Mouse (Mus musculus): ENCODE measurements around the gene Pum1. TPM values are rescaled to one million over a fixed set of nuclear protein-coding genes. Genes with fewer than 3 reads are reported as not detected.
"Not testable (repeated sequence)": the region's sequence is repeated elsewhere in the genome, so short reads cannot be mapped to it uniquely, and the experiment has no call there.

The Pum1 gene
- 84.4 and 96.9 TPM in 2 replicates for total RNA-seq (2021)
- long read RNA-seq, full-length matches to known transcripts, result 3 of 27 reads
- long read RNA-seq, partial matches to known transcripts, result 7 of 27 reads
- long read RNA-seq, other reads (novel, unspliced or antisense), result 17 of 27 reads

- peak; percentile 92 for DNase-seq
Observed at GRCm38 (mm10) chr4:130662979-130663725, at the start of gene Pum1. Pum1 (plus strand) TSS chr4:130663321.

DNA sequence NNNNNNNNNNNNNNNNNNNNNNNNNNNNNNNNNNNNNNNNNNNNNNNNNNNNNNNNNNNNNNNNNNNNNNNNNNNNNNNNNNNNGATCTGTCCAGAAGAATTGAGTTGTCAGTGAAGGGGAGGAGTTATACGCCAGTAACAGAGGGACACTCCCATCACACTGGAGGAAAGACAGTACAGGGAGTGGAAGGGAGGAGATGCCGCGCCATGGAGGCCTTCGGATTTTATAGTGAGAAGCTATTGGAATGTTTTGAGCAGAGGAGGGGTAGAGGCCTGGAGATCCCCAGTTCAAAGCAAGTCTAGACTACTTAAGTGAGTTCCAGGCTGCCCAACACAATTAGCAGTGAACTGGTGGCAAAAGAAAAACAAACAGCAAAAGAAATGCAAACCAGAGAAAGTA, 33.7 kb upstream of the Pum1 start:
- peak; percentile 51 for DNase-seq

DNA sequence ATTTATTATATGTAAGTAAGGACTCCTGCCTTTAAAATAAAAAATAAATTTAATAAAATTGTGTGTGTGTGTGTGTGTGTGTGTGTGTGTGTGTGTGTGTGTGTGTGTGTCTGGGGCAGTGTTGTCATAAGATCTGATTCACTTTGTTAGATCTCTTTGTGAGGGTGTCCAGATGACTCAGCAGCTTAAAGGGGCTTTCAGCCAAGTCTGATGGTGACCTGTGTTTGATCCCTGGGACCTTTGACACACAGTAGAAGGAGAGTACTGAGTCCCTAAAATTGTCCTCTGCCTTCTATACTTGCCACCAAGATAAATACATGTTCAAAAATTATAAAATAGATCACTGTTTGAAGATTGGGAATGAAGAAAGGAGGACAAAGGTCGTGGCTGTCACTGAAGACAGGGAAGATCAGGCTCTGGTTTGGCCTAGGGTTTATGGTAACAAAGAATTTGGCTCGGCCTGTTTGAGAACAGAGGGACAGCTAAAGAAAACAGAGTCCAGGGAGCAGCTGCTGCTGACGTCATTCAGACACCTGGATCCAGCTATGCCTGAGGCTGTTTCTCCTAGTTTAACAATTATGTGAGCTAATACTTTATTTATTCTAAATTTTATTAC, 32.8 kb upstream of the Pum1 start:
- DNase-seq, result peak; percentile 37

GRCm38 (mm10) chr4:130635076-130635475, 28.0 kb upstream of the Pum1 start:
- not testable (repeated sequence) for DNase-seq

- no peak for DNase-seq
Observed at GRCm38 (mm10) chr4:130636761-130637160, 26.4 kb upstream of the Pum1 start.

DNA sequence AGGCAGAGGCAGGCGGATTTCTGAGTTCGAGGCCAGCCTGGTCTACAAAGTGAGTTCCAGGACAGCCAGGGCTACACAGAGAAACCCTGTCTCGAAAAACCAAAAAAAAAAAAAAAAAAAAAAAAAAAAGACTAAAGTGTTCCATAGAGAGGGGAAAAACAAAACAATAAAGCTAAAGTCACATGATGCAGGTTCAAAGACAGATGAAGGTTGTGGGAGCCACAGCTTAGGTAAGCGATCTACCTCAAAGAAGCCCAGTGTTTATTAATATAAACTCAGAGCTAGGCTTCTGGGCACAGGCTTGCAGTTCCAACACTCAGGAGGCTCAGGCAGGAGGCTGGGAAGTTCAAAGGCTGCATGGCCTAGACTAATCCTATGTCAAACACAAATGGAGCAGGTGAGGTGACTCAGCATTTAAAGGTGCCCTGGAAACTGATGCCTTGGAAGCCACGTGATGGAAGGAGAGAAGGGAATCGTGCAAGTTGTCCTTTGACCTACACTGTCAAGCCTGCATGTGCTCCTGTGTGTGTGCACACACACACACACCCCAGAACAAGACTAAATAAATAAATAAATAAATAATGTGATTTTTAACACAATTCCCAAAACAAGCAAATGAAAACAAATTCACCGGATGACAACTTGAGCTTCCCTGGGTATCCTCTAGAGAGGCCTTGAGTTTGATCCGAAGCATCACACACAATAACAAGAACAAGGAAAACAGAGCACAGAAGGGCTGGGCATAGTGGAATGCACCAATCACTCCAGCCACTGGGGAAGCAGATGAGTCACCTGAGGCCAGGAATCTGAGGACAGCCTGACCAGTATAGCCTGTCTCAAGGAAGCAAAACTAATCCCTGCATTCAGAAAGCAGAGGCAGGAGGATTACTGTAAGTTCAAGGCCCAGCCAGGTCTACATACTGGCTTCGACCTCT, 25.4 kb upstream of the Pum1 start:
- DNase-seq, result no peak

DNA sequence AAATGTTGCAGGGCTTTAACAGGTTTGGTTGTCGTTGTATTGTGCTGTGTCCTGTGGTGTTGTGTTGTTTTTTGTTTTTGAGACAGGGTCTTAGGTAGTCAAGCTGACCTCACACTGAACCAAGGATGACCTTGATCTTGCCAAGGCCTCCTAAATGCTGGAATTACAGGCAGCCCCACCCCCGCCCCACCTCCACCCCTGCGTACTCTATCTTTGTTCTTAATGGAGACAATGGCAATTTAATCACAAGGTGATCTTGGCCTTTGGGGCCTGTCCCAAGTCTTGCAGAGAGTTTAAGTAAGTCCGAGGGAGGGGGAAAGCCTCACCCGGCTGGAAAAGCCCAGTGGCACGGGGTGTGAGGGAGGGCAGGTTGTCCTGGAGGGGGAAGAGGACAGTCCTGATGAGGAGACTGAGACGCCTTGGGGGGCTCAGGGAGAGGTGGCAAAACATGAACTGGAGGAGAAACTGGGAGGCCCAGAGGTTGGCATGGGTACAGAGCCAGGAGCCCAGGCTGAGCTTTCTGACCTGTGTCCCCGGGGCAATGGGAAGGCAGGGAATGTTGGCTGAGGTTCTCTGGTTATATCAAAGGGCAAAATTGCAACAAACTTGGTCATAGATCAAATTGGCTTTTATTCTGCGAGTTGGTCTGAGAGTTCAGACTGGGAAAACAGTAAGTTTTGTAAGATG, 22.9 kb upstream of the Pum1 start:
- DNase-seq, result peak; percentile 22

DNA sequence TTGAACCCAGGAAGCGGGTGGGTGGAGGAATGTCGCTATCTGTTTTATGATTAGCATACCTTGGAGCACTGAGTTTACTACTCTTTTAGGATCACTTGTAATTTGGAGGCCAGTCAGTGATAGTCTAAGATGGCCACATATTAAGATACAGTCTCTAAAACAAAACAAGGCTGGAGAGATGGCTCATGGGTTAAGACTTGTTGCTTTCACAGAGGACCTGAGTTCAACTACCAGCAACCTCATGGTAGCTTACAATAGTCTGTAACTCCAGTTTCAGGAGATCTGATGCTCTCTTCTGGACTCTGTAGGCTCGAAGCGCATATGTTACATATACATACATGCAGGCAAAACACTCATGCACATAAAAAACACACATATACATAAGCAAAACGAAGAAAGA, 20.7 kb upstream of the Pum1 start:
- no peak for DNase-seq

- no peak for DNase-seq
Observed at GRCm38 (mm10) chr4:130645426-130645825, 17.7 kb upstream of the Pum1 start.

GRCm38 (mm10) chr4:130651286-130651685, 11.8 kb upstream of the Pum1 start:
- no peak for DNase-seq

- DNase-seq, result no peak
Observed at GRCm38 (mm10) chr4:130652546-130652945, 10.6 kb upstream of the Pum1 start.

- DNase-seq, result no peak
Observed at GRCm38 (mm10) chr4:130657820-130658565, 5.1 kb upstream of the Pum1 start.

DNA sequence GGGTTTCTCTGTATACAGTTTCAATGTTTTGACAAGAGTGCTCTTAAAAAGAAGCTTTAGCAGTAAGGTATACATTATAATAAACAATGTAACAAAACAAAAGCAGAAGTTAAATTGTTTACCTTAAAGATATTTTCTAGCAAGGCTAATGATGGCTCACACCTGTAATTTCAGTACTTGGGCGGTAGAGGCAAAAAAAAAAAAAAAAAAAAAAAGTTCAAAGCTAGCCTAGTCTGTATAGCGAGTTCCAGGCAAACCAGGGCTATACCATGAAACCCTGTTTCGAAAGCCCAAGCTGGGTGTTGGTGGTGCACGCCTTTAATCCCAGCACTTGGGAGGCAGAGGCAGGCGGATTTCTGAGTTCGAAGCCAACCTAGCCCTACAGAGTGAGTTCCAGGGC, 3.7 kb upstream of the Pum1 start:
- DNase-seq, result no peak

DNA sequence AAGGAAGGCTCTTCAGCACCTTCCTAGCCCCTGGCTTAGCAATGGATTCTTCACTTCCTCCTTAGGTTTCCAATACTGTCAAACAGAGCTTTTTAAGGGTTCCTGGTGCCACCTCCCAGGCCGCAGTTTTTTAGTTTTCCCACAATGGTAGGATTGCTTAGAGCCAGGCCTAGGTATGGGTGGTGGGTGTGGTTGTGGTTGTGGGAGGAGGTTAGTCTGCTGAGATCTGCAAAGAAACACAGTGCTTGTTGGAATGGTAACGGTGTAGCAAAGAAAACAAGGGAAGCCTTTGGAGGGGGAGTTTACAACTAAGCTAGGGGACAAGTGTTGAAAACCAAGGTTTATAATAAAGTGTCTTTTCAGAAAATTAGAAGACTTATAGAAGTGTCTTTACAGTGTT, 3.0 kb upstream of the Pum1 start:
- no peak for DNase-seq

DNA sequence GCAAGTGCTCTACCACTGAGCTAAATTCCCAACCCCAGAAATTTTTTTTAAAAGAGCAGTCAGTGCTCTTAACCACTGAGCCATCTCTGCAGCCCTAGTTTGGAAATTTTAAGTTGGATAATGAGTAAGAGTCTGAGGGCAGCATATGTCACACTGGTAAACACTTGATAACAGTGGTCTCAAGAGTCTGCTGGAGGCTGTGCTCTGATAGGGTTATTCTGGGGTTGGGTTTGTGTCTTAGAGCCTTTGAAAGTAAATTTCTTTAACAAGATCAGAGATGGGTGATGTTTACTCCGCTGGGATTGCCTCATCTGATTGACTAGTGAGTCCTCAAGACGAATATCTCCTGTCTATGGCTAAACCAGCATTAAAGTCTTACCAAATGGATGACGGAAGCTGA, 2.0 kb upstream of the Pum1 start:
- DNase-seq, result no peak

DNA sequence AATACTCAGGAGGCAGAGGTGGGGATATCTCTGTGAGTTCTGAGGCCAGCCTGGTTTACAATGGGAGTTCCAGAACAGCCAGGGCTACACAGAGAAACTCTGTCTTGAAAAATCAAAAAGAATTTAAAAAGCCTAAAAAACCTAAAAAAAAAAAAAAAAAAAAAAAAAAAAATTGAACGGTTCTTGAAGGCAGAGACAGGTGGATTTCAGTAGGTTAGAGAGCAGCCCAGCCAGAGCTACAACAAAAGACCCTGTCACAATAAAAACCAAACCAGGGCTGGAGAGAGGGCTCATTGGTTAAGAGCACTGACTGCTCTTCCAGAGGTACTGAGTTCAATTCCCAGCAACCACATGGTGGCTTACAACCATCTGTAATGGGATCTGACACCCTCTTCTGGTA, 816 bp upstream of the Pum1 start:
- not testable (repeated sequence) for DNase-seq

DNA sequence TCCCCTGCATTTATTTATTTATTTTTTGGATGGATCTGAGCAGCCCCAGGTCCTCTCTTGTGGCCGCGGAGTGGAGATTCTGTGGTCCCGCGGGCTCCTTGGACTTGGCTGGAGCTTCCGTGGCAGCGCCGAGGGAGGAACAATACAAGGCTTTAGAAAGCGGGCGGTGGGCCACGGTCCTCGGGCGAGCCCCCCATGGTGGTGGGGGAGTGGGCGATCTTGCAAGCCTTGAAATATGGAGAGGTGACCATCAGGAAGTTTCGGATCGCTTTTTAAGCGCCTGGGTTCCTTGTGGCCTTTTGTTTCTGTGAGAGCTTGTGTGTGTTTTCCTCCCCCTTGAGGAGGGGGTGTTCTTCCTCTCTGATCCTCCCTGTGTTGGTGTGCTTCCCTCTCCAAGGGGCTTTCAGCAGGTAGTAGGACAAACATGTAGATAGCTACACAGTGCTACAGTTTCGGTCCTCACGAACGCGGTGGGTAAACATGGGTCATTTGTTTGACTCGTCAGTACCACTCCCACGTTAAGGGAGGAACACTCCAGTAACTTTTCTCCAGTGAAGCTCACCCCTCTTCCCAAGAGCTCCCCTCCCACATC, 785 bp downstream of the Pum1 start:
- DNase-seq, result peak; percentile 34

DNA sequence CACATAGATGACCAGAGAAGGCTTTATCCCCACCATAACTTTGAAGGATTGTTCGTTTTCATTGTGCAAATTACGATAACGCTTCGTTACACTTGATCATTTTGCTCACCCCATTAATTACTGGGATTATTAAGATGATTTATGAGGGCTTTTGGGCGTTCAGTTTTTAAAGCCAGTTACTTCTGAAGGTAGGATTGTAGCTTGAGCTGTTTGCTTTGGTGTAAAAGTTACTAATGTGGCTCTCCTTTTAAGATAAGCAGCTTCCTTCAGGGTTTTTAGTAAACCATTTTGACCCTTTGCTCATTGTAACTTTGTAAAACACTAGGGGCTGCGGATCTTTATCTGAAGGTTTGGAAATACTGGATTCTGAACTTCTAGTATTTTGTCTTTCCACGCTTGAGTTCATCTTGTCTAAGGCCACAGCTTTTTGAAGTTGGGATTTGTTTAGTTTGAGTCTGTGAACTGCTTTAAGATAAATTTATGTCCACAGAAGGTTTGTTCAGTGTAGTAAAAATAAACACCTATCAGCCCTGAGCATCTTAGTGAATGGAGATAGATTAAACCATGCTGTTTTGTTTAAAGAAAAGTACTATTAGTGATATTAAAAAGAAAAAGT, 1.4 kb downstream of the Pum1 start:
- DNase-seq, result no peak

DNA sequence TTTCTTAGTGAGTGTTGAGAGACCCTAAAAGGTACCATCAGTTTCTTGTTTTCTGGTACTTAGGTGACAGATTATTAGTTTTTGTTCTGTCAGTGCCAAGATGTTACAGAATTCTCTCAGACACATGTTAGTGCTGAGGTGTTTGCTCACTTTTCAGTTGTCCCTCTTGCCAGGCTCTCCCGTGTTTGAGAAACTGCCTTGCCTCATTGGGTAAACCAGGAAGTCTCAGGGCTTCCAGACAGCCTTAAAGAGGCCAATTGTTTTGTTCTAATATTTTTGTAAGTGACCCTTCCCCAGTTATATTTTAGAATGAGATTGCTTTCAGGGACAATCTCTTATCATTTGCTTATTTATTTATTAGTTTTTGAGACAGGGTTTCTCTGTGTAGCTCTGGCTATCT, 2.1 kb downstream of the Pum1 start:
- no peak for DNase-seq

- no peak for DNase-seq
Observed at GRCm38 (mm10) chr4:130667686-130668085, 4.6 kb downstream of the Pum1 start.
